Mouse (Mus musculus) MEL (cell line): ENCODE measurements around the gene Aym1. TPM values are rescaled to one million over a fixed set of nuclear protein-coding genes. Genes with fewer than 3 reads are reported as not detected.

Experiments
- DNase-seq: peaks from one replicate; pipeline ENCODE4 v3.0.0; 2011; ENCODE audit warnings: low read depth, low spot score
- H3K27ac ChIP-seq: 2 replicates; pipeline ENCODE4 v1.5.1; 2012; ENCODE audit warnings: low read depth, mild to moderate bottlenecking, control low read depth, low read length, moderate library complexity; ENCODE audit not compliant: control insufficient read depth
- H3K27me3 ChIP-seq, 2 experiments: fragments of 150-350 bp in 1 of 2; sonication (generic) in 1 of 2; 2 replicates each; pipeline ENCODE4 v1.6.1; 2012; ENCODE audit warnings: low read length in 2 of 2, mild to moderate bottlenecking in 2 of 2, improper control_type of control experiment in 1 of 2, moderate library complexity in 1 of 2; ENCODE audit not compliant: insufficient read depth in 2 of 2, control insufficient read depth in 1 of 2
- H3K36me3 ChIP-seq, 2 experiments: 2 replicates each; pipeline ENCODE4 v1.6.1; 2012 to 2014; ENCODE audit warnings: low read length in 2 of 2, improper control_type of control experiment in 1 of 2, inconsistent platforms in 1 of 2, mild to moderate bottlenecking in 1 of 2; ENCODE audit not compliant: insufficient read depth in 2 of 2, control insufficient read depth in 1 of 2
- H3K4me1 ChIP-seq, 2 experiments: fragments of 150-350 bp in 1 of 2; sonication (generic) in 1 of 2; 2 replicates each; pipeline ENCODE4 v1.6.1; 2012; ENCODE audit warnings: low read length in 2 of 2, improper control_type of control experiment in 1 of 2, mild to moderate bottlenecking in 1 of 2; ENCODE audit not compliant: insufficient read depth in 2 of 2, control insufficient read depth in 1 of 2
- H3K4me3 ChIP-seq, 2 experiments: fragments of 150-350 bp in 1 of 2; sonication (generic) in 1 of 2; 2 replicates each; pipeline ENCODE4 v1.5.1; 2012; ENCODE audit warnings: low read depth in 2 of 2, low read length in 2 of 2, mild to moderate bottlenecking in 2 of 2, moderate library complexity in 2 of 2, control low read depth in 1 of 2, improper control_type of control experiment in 1 of 2; ENCODE audit not compliant: control insufficient read depth in 1 of 2, insufficient read depth in 1 of 2
- H3K79me2 ChIP-seq: 2 replicates; pipeline ENCODE4 v1.6.1; 2012; ENCODE audit warnings: mild to moderate bottlenecking, low read length, moderate library complexity; ENCODE audit not compliant: control insufficient read depth, poor library complexity, insufficient read depth
- H3K9ac ChIP-seq: 2 replicates; pipeline ENCODE4 v1.6.1; 2012; ENCODE audit warnings: low read depth, mild to moderate bottlenecking, control low read depth, low read length, moderate library complexity; ENCODE audit not compliant: control insufficient read depth, poor library complexity, severe bottlenecking
- H3K9me3 ChIP-seq: fragments of 150-350 bp; sonication (generic); replicated peaks from 2 replicates; pipeline ENCODE4 v1.6.1; 2012; ENCODE audit warnings: mild to moderate bottlenecking, low read length, improper control_type of control experiment, moderate library complexity; ENCODE audit not compliant: insufficient read depth
- CTCF ChIP-seq, 3 experiments: IDR thresholded peaks in 2 of 3; conservative IDR thresholded peaks in 1 of 3; 2 replicates each; pipeline ENCODE4 v1.5.1; 2011 to 2012; ENCODE audit warnings: low read length in 3 of 3, low read depth in 2 of 3, mild to moderate bottlenecking in 2 of 3, improper control_type of control experiment in 1 of 3, inconsistent platforms in 1 of 3, mixed read lengths in 1 of 3, moderate library complexity in 1 of 3; ENCODE audit not compliant: control insufficient read depth in 1 of 3, insufficient read depth in 1 of 3, poor library complexity in 1 of 3, severe bottlenecking in 1 of 3
- EP300 ChIP-seq, 2 experiments: IDR thresholded peaks; 2 replicates each; pipeline ENCODE4 v1.6.1; 2011; ENCODE audit warnings: improper control_type of control experiment in 2 of 2, low read length in 2 of 2, low read depth in 1 of 2, mild to moderate bottlenecking in 1 of 2
- GABPA ChIP-seq: IDR thresholded peaks from 2 replicates; pipeline ENCODE4 v1.6.1; 2012; ENCODE audit warnings: low read depth, mild to moderate bottlenecking, inconsistent platforms, low read length, improper control_type of control experiment, moderate library complexity
- HCFC1 ChIP-seq: IDR thresholded peaks from 2 replicates; pipeline ENCODE4 v1.6.1; 2012; ENCODE audit warnings: low read depth, mild to moderate bottlenecking, inconsistent platforms, low read length, improper control_type of control experiment, moderate library complexity
- KAT2A ChIP-seq: conservative IDR thresholded peaks from 2 replicates; pipeline ENCODE4 v1.6.1; 2012; ENCODE audit warnings: low read depth, low read length, improper control_type of control experiment, inconsistent platforms
- MAX ChIP-seq: IDR thresholded peaks from 2 replicates; pipeline ENCODE4 v1.6.1; 2011; ENCODE audit warnings: low read length, improper control_type of control experiment
- MAZ ChIP-seq: IDR thresholded peaks from 2 replicates; pipeline ENCODE4 v1.6.1; 2012; ENCODE audit warnings: low read depth, mild to moderate bottlenecking, inconsistent platforms, low read length, improper control_type of control experiment
- MEF2A ChIP-seq: IDR thresholded peaks from 2 replicates; pipeline ENCODE4 v1.6.1; 2014; ENCODE audit warnings: low read depth, mild to moderate bottlenecking, inconsistent platforms, low read length, improper control_type of control experiment; ENCODE audit not compliant: poor library complexity, insufficient replicate concordance, severe bottlenecking; ENCODE audit errors: extremely low read depth
- MYB ChIP-seq: IDR thresholded peaks from 2 replicates; pipeline ENCODE4 v1.6.1; 2011; ENCODE audit warnings: mild to moderate bottlenecking, low read depth, low read length, improper control_type of control experiment
- NRF1 ChIP-seq: IDR thresholded peaks from 2 replicates; pipeline ENCODE4 v1.6.1; 2014; ENCODE audit warnings: low read depth, mild to moderate bottlenecking, inconsistent platforms, low read length, improper control_type of control experiment, moderate library complexity; ENCODE audit not compliant: poor library complexity, insufficient read depth, severe bottlenecking
- POLR2AphosphoS2 ChIP-seq: IDR thresholded peaks from 2 replicates; pipeline ENCODE4 v1.6.1; 2011; ENCODE audit warnings: low read length, improper control_type of control experiment
- POLR2AphosphoS5 ChIP-seq: IDR thresholded peaks from 2 replicates; pipeline ENCODE4 v1.6.1; 2012; ENCODE audit warnings: low read depth, borderline replicate concordance, mild to moderate bottlenecking, inconsistent platforms, low read length, moderate library complexity, mixed read lengths
- RAD21 ChIP-seq: IDR thresholded peaks from 2 replicates; pipeline ENCODE4 v1.6.1; 2011; ENCODE audit warnings: mild to moderate bottlenecking, low read depth, low read length, improper control_type of control experiment
- SIN3A ChIP-seq: IDR thresholded peaks from 2 replicates; pipeline ENCODE4 v1.6.1; 2012; ENCODE audit warnings: low read length, improper control_type of control experiment, inconsistent platforms
- TBP ChIP-seq: IDR thresholded peaks from 2 replicates; pipeline ENCODE4 v1.8.0; 2011; ENCODE audit warnings: low read depth, low read length, improper control_type of control experiment
- TCF12 ChIP-seq: IDR thresholded peaks from 2 replicates; pipeline ENCODE4 v1.6.1; 2014; ENCODE audit warnings: low read depth, mild to moderate bottlenecking, inconsistent platforms, low read length, improper control_type of control experiment, moderate library complexity
- UBTF ChIP-seq: IDR thresholded peaks from 2 replicates; pipeline ENCODE4 v1.6.1; 2012; ENCODE audit warnings: low read depth, mild to moderate bottlenecking, inconsistent platforms, low read length, improper control_type of control experiment, moderate library complexity, borderline replicate concordance; ENCODE audit not compliant: insufficient read depth
- USF1 ChIP-seq: IDR thresholded peaks from 2 replicates; pipeline ENCODE4 v1.6.1; 2014; ENCODE audit warnings: low read depth, mild to moderate bottlenecking, inconsistent platforms, low read length, improper control_type of control experiment, moderate library complexity
- USF2 ChIP-seq, 2 experiments: IDR thresholded peaks; 2 replicates each; pipeline ENCODE4 v1.6.1; 2011 to 2012; ENCODE audit warnings: improper control_type of control experiment in 2 of 2, low read length in 2 of 2, borderline replicate concordance in 1 of 2, inconsistent platforms in 1 of 2, low read depth in 1 of 2, mild to moderate bottlenecking in 1 of 2; ENCODE audit not compliant: insufficient read depth in 1 of 2
- ZC3H11A ChIP-seq: IDR thresholded peaks from 2 replicates; pipeline ENCODE4 v1.6.1; 2012; ENCODE audit warnings: low read depth, mild to moderate bottlenecking, inconsistent platforms, low read length, improper control_type of control experiment
- ZKSCAN1 ChIP-seq: IDR thresholded peaks from 2 replicates; pipeline ENCODE4 v1.6.1; 2012; ENCODE audit warnings: low read depth, mild to moderate bottlenecking, inconsistent platforms, low read length, improper control_type of control experiment, moderate library complexity
- polyA plus RNA-seq, 2 experiments: library from polyadenylated mRNA; stranded (reverse) in 1 of 2; unstranded in 1 of 2; fragments of >175 nt in 1 of 2; fragments of >200 nt in 1 of 2; gene quantifications; 2 replicates each; pipeline versions ENCODE4 v1.2.1 to v1.2.4; 2012; ENCODE audit warnings: low replicate concordance in 2 of 2, low read depth in 1 of 2; ENCODE audit not compliant: insufficient read length in 2 of 2, insufficient read depth in 1 of 2, missing spikeins in 1 of 2
- total RNA-seq: library from RNA; depleted of rRNA; stranded (reverse); fragments of 300-350 nt; gene quantifications from 2 replicates; pipeline ENCODE4 v1.2.3, GENCODE M21; 2012

Gene Aym1
- total and polyA plus RNA-seq, 3 experiments, result not detected

- no peaks in the 10 kb centered on the region for H3K79me2 ChIP-seq
- H3K9ac ChIP-seq, result no peak overlapping the region
- no peaks in the 10 kb centered on the region for H3K4me1 ChIP-seq
- H3K27ac ChIP-seq, result no peak overlapping the region
- H3K27me3 ChIP-seq, result no peaks in the 10 kb centered on the region
- no peaks in the 10 kb centered on the region for H3K36me3 ChIP-seq
- TF ChIP-seq MEF2A (no peak), ZC3H11A (no peak), NRF1 (no peak), MYB (no peak)
- TF ChIP-seq, all 39 proteins: peak for 0
- H3K4me3 ChIP-seq, result no peak overlapping the region
- no peaks in the 10 kb centered on the region for H3K9me3 ChIP-seq
- DNase-seq, result no peak
Observed at GRCm38 (mm10) chr5:113349810-113350209, 7.3 kb upstream of the Aym1 start.

GRCm38 (mm10) chr5:113351768-113352167 lies 5.3 kb upstream of the Aym1 start:
- TF ChIP-seq TCF12 (no peak), USF2 (IDR thresholded peaks at IDR 0.05; ENCODE audit: borderline replicate concordance in 1 of 2, insufficient read depth in 1 of 2, low read depth in 1 of 2, low read length in 2 of 2) (no peak), ZKSCAN1 (no peak), HCFC1 (no peak), RAD21 (no peak), TBP (no peak), KAT2A (no peak), POLR2AphosphoS5 (no peak), CTCF (IDR thresholded peaks at IDR 0.05 in 2 of 3, conservative IDR thresholded peaks at IDR 0.05 in 1 of 3; ENCODE audit: control insufficient read depth in 1 of 3, insufficient read depth in 1 of 3, low read depth in 2 of 3, low read length in 3 of 3, poor library complexity in 1 of 3, severe bottlenecking in 1 of 3) (no peak), SIN3A (no peak), MAX (no peak), MYB (no peak), UBTF (no peak), EP300 (IDR thresholded peaks at IDR 0.05; ENCODE audit: low read depth in 1 of 2, low read length in 2 of 2) (no peak), MAZ (no peak), GABPA (no peak), POLR2AphosphoS2 (no peak), USF1 (no peak)
- TF ChIP-seq, all 39 proteins: peak for 0
- Histone ChIP-seq H3K4me3 (no peak overlapping the region), H3K27me3 (no peaks in the 10 kb centered on the region), H3K27ac (no peak overlapping the region), H3K79me2 (no peaks in the 10 kb centered on the region), H3K9ac (no peak overlapping the region), H3K9me3 (no peaks in the 10 kb centered on the region), H3K36me3 (no peaks in the 10 kb centered on the region), H3K4me1 (no peaks in the 10 kb centered on the region)
- DNase-seq, result no peak
